Mouse (Mus musculus) retina, postnatal 1 day (tissue): ENCODE data around the gene Marc1.

Experiments
- DNase-seq: peaks from one replicate; pipeline ENCODE4 v3.0.0-alpha.2; 2012

The Marc1 gene

DNA sequence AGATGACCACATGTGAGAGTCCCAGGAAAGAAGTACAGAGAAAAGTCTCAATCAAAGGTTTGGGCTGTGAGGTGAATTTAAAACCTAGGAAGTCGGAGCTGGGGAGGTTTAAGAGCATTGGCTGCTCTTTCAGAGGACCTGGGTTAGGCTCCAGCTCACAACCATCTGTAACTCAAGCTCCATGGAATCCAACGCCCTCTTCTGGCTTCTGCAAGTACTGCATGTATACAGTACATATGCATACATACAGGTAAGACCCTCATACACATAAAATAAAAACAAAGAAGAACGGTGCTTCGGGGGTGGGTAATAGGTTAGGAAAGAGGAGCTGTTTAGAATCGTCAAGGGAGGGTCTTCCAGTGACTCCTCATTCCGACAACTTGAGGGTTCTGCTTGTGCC is 6.7 kb upstream of the Marc1 start:
- DNase-seq: no peak

DNA sequence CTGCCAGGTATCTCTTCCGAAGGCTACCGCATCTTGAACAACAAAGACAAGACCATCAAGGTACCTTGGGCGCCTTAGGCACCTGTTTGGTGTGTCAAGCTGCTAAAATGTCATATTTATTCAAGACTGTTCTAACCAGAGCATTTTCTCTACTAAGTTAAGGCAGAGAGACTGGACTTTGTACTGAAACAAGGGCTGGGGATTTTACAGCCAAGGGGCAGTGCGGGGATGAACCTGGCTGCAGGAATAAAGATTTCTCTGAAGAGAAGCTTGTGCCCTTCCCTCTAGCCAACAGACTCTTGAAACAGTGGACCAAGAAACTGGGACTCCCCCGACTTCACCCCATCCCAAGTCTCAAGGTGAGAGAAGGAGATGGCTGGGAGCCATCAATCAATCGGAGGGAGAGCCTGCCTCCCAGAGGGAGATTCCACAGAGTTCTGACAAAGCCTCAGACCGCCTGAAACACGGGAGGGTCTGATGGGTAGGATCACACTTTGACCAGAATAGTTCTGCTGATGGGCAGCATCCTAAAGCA is 670 bp upstream of the Marc1 start:
- no peak for DNase-seq

- DNase-seq: no peak
Measured at GRCm38 (mm10) chr1:184809578-184810001, 1.5 kb downstream of the Marc1 start.

- DNase-seq: no peak
Measured at GRCm38 (mm10) chr1:184808418-184809012, 2.6 kb downstream of the Marc1 start.

DNA sequence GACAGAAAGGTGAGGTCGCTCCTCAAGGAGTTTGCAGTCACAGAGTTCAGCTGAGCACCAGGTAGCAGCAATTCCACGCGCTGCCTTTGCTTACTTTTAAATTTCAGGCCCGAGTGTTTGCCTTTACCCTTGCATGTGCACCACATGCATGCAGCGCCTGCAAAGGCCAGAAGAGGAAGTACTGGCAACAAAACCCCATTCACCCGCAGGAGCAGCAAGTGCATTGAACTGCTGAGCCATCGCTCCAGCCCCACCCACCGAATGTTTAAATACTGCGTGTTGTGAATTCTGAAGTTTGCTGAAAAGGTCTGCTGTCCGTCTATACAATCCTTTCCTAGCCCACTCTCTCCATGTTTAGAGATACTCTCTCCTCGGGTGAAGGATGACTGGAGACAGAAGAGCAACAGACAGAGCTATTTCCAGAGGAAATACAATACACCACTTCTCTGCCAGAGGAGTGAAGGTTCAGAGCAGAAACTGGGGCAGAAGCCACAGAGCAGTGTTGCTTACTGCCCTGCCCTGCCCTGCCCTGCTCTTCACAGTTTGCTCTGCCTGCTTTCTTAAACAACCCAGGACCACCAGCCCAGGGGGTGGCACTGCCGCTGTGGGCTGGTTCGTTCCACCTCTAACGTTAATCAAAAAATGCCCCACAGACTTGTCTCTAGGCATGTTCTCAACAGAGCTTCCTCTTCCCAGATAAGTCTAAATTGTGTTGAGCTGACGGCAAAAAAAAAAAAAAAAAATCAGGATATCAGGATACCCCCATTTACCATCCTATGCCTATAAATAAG is 3.3 kb downstream of the Marc1 start:
- DNase-seq: no peak

- DNase-seq: no peak
Measured at GRCm38 (mm10) chr1:184807123-184807522, 4.0 kb downstream of the Marc1 start.

DNA sequence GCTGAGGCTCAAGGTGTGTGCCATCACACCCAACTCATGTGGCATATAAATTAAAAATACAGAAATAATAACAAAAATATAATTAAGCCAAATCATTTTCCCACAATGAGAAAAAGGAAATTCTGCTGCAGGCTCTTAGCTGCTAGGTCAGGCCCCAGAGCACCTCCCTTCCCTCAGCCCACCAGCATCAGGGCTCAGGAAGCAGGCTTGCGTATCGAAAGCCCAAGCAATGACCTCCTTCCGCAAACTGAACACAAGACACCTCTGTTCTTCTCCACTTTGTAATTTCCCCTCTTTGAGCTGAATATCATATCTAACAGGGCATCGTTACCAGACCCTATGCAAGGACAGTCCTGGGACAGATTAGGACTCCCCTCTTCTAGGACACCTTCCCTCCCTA is 5.4 kb downstream of the Marc1 start:
- no peak for DNase-seq

DNA sequence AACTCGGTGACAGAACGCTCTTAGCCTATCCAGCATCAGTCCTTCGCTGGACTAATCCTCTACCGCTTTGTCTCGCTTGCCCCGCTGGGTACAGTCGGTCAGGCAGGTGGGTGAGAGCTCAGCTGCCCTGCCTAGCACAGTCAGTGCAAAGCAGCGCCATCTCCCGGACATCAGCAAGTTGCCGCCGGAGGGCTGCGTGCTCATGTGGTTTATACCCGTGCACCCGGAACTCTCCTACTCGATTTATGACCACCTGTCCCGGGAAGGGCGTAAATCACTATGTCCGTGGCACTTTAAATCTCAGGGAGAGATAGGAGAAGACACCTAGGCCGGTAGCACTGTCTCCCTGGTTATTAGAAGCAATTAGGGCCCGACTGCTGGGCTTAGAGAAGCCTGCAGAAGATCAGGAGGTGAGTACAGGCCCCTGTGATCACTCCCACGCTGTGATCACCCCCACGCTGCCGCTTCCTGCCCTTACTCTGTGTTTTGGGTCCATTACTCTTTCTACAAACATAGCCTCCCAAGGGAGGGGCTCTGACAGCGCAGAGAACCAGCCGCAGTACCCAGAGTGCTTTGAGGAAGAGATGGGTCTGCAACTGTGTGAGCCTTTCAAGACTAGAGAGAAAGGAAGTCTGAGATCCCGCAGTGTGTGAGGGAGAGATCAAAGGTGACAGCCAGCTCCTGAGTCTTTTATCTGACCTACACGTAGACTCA is 17.8 kb downstream of the Marc1 start:
- peak; percentile 74 for DNase-seq

DNA sequence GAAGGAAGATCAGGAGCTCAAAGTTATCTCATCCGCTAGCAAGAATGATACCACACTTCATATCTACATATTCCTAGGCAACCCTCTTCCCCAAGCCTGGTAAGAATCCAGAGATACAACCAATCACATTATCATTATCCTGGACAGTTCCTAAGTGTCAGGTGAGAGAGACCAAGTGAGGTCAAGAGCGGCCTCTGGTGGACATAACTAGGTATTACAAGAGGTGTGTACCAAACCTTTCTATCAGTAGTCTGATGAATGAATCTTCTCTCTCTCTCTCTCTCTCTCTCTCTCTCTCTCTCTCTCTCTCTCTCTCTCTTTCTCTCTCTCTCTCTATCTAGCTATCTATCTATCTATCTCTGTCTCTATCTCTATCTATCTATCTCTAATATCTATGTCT is 20.0 kb downstream of the Marc1 start:
- peak; percentile 70 for DNase-seq

- no peak for DNase-seq
Measured at GRCm38 (mm10) chr1:184786376-184787151, 24.5 kb downstream of the Marc1 start.

- DNase-seq: no peak
Measured at GRCm38 (mm10) chr1:184783641-184784040, 27.5 kb downstream of the Marc1 start.

- DNase-seq: peak; percentile 23
Measured at GRCm38 (mm10) chr1:184782161-184782513, 29.0 kb downstream of the Marc1 start.

DNA sequence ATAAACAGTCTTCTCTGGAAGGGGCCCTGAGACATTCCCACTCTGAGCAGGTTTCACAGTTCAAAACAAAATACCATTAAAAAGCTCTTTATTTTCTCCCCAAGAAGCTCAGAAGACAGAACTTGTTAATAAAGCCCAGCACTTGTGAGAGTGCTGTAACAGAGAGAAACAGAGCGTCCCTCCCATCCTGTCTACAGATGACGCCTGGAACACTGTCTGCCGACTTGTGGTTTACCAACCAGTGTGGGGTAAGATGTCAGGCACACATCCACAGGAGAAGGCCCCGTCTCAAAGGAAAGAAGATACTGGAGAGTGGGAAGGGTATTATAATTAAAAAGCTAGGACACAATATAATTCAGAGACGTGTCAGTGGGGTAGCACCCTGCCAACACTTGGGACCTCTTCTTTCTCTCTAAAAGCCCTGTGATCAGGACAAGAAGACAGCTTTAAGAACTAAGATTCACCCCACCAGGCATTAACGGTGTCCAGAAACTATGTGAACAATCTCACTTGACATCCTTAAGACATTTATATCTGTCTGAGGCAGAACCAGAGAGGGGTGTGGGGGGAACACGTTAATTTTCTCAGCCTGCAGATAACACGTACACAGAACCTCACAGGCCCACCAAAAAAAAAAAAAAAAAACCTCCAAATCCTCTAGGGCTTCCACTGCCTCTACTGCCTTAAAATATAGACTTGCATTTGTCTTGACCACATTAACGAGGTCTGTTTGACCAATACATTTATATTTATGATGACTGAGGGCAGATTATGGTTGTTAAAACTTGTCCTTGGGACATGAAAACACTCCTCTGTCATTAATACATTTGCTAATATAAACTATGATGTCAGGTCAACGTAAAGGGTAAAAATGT is 29.6 kb downstream of the Marc1 start:
- DNase-seq: no peak

DNA sequence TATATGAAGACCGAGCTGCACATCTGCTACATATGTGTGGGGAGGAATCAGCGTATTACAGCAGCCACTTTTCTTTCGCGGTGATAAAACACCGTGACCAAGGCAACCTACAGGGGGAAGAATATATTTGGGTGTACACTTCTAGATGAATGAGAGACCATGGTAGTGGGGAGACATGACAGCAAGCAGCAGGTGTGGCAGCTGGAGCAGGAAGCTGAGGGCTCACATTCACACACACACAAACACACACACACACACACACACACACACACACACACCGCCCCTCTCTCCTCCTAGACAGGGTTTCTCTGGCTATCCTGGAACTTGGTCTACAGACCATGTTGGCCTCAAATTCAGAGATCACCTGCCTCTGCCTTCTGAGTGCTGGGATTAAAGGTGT is 33.0 kb downstream of the Marc1 start:
- DNase-seq: no peak

DNA sequence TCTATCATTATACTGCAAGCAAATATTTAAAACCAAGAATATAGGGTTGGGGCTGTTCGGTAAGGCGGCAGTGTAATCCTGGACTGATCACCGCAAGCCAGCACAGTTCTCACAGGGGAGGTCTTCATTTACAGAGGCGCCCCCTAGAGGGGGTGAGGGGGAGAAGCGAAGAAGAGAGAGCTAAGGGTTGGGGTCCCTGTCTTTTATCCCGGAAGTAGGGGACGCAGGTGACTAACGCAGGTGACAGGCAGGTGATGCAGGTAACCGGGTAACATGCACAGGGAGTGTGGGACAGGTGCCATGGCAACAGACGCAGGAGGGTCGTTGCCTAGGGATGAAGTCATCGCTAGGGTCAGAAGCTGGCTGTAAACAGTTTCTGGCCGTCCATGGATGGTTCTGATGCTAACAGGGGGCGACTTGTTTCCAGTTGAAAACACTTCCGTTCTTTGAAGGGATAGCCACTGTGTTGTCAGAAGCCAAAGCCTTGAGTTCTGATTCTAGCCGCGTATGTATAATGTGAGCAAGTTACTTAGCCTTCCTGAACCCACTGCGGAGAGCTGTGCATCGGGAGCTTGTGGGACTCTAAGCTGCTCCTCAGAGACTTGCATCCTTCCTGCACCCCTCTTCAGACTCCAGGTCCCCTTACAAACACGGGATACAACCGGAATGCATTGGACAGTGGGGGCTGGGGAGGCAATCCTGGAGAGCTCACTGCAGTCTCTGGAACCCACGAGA is 33.9 kb downstream of the Marc1 start:
- DNase-seq: peak; percentile 58

GRCm38 (mm10) chr1:184775289-184775688 is 35.8 kb downstream of the Marc1 start:
- DNase-seq: no peak

DNA sequence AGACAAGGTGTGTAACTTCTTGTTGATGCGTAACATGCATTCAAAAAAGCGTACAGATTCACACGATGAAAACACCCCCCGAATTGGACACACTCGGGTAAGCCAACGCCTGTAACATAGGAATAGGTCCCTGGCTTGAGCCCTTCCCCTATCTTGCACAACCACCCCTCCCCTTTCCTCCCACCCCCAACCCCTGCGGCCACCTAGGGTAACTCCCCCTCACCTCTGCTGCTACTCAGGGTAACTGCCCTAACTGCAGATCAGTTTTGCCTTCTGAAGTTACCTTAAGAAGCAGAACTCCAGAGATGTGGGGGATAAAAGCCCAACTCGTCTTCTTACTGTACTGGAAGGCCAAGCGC is 39.2 kb downstream of the Marc1 start:
- DNase-seq: no peak

DNA sequence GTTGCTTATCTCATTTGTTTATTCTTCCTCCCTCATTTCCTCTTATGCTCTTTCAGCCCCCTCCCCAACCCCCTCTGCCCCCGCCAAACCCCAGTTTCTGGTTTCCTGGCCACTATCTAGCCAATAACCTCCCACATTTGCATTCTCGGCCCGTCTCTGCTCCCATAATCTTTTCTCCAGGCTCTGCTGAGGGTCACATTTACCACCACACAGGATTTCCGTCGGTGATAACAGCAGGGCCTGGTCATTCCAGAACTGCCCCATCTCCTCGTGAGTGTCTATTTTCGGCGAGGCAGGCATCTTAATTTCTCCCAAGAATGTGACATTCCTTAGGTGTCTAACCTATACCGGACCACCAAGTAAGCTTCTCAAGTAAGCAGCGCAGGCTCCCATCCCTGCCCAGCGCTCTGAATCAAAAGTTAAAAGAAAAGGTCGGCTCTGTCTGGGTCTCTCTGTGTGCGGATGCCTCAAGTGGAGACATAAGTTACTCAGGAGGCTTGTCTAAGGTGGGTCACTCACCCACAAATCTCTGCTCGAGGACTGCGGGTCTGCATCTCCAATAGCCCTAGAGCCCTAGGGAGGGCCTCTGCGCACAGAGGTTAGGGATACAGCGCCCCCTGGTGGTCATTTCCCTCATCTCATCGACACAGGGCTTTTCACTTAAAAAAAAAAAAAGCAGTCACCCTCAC is 39.8 kb downstream of the Marc1 start:
- peak; percentile 80 for DNase-seq

- DNase-seq: no peak
Measured at GRCm38 (mm10) chr1:184763866-184764265, 47.2 kb downstream of the Marc1 start.

GRCm38 (mm10) chr1:184762941-184763340 is 48.2 kb downstream of the Marc1 start:
- no peak for DNase-seq

DNA sequence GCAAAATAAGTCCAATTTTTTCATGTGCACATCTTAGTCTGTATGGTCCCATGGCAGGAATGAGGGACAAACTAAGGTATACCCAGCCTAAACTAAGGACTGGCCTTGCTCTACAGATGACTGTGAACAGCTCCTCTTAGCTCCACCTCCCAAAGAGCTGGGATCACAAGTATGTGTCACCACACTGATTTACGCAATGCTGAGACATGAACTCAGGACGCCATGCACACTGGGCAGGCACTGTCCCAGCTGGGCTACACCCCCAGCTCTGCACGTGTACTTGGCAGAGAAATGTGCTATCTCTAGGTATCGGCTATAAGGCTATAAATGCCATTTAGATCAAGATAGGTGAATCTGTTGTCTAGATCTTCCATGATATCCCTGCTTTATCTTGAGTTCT is 49.1 kb downstream of the Marc1 start:
- no peak for DNase-seq
